Mouse (Mus musculus) skeletal muscle tissue, adult 2 months (tissue): ENCODE results near the gene Arhgef6.

ENCODE experiments used
- DNase-seq: peaks from one replicate; pipeline ENCODE4 v3.0.0-alpha.2; 2012; ENCODE audit warnings: low read depth, low spot score

Gene Arhgef6

GRCm38 (mm10) chrX:57198036-57198435 is 140.5 kb downstream of the Arhgef6 start:
- no peak for DNase-seq

GRCm38 (mm10) chrX:57196319-57196718 is 142.2 kb downstream of the Arhgef6 start:
- DNase-seq = no peak

GRCm38 (mm10) chrX:57189335-57189734 is 149.2 kb downstream of the Arhgef6 start:
- DNase-seq = no peak

GRCm38 (mm10) chrX:57187301-57187700 is 151.2 kb downstream of the Arhgef6 start:
- DNase-seq = no peak

- no peak for DNase-seq
Observed at GRCm38 (mm10) chrX:57183359-57183758, 155.2 kb downstream of the Arhgef6 start.

GRCm38 (mm10) chrX:57182470-57182869 is 156.1 kb downstream of the Arhgef6 start:
- DNase-seq = no peak
